Mouse (Mus musculus) ZHBTc4 (cell line): ENCODE results near the gene Gdf11.
A peak's percentile ranks its signal among the peaks of the same experiment; 100 is the strongest.

Experiments used
- DNase-seq: peaks from one replicate; pipeline ENCODE4 v3.0.0-alpha.2; 2011; ENCODE audit warnings: low read depth, low spot score

The Gdf11 gene

DNA sequence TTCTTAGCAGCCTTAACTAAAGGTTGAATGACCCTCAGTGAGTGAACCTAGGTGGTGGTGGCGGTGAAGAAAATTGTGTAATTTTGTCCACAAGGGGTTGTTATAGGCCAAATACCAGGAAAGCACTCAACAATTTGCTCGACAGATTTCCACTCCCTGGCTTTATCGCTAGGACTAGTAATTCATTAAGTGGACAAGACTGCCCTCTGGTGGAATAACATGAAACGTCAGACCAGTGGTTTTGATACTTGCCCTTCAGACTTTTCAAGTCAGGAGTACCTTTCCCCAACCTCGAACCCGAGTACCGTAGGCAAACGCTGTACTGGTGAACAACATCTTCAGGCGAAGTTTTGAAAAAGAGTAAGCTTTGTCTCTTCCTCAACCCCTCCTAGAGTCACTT, 3.9 kb upstream of the Gdf11 start:
- peak; percentile 91 for DNase-seq

DNA sequence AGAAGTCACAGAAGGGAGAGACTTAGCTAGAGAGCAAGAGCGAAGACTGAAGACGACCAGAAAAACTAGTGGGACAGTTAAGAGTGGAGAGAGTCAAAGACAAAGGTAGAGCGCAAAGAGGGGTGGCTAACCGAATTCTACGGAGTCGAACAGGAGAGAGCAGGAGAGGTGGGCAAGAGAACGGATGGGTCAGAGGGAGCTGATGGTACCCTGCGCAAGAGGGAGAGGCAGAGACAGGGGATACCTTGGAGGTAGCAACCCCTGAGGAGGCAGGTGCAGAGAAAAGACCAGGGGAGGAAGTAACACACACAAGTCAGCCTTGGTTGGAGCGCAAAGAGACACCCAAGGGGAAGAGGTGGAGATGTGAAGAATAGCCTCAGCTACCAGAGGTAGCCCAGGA, 728 bp upstream of the Gdf11 start:
- no peak for DNase-seq

DNA sequence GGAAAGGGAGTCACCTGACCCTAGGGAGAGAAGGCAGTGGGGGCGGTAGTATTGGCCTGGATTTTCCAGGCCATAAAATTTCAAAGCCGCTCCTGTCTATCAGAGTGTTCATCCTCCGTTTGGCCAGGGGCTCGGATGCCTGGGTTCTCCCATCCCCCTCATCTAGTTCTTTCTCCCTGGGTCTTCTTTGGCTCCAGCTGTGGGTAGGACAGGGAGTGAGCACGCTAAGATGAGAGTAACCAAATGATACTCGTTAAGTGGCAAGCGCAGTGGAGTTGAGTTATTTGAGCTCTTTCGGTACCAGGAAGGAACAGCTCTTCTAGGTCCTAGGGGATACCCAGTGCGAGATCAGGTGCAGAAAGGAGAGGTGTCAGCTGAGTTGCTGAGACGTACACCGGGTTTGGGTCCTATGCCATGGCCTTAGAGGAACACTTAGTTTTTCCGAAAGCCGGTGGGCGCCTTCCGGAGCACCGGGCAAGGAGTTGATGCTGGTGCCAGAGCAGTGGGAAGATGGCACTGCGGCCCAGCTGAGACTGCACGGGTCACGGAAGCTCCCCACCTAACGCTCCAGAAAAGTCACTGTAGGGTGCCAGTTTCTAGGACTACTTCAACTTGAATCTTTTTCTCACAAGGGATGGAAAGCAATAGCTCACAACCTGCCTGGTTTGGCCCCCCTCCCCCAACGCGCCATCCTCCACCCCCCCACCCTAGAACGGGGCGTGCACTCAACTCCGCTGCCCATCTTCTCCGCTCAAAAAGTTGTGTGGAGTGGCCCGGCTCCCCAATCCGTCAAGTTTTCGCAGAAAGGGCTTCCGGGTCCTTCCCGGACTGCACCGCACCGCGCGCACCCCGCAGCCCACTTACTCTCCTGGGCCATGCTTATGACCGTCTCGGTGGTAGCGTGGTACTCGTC, 879 bp downstream of the Gdf11 start:
- DNase-seq, result no peak

DNA sequence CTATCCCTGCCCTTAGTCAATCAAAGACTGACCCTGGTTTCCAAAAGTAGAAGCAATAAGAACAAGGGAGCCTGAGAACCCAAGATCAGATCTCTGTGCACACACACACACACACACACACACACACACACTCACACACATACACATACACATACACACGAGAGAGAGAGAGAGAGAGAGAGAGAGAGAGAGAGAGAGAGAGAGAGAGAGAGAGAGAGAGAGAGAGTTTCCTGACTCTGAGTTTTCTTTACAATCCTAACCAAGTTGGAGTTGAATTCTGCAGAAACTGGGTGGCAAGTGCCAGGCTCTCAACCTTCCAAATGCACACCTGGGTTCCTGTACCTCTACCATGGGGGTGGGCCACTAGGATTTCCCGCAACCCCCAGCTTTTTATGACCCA, 1.7 kb downstream of the Gdf11 start:
- DNase-seq, result no peak

DNA sequence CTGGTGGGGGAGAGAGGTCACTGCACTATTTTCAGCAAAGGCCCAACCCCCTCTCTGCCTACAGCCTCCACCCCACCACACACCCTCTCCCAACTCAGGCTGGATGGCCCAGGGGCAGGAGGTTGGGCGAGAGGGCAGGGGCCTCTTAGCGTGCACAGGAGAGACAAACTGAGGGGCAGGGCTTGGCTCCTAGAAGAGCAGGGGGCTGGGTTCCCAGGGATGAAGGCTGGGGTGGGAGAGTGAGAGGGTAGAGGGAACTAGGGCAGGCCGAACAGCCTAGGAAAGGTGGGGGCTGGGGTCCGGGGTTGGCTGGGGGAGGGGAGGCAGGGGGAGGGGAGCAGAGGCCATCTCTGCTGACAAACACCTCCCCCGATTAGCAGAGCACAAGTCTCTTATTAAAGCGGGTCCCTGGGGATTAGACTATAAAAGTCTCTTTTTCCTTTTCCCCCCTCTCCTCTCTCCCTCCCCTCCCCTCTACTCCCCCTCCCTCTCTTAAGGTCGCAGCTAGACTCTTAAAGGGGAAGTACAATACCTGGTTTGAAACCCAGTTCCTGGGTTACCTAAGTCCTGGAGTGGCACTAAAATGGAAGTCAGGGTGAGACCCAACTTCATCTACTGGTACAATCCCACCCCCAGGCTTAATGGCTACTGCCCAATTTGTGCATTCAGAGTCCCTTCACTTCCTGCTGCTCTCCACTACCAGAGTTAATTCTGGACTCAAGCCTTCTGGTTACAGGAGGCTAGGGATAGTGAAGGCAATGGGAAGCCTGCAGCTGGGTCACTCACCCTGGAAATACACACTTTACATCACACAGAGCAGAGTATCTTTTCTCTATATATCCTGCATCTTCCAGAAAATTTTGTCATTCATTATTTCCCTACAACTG, 2.3 kb downstream of the Gdf11 start:
- DNase-seq, result peak; percentile 71

DNA sequence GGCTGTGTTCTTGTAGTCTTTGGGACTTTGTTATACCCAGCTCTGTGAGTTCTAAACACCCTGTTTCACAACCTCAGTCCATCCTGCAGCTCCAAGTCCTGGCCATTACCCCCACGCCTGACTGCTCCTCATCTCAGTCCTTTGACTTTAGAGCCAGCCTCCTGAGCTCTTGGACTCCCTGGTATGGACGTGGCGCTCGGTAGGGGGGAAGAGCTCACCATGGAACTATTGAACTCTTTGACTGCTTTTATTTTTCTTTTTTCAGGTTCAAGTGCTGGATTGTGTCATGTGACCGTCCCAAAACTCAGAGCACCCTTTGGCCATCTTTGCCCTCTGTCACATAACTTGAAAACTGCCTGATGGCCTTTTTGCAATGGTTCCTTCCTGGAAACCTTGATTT, 9.5 kb downstream of the Gdf11 start:
- DNase-seq, result no peak

DNA sequence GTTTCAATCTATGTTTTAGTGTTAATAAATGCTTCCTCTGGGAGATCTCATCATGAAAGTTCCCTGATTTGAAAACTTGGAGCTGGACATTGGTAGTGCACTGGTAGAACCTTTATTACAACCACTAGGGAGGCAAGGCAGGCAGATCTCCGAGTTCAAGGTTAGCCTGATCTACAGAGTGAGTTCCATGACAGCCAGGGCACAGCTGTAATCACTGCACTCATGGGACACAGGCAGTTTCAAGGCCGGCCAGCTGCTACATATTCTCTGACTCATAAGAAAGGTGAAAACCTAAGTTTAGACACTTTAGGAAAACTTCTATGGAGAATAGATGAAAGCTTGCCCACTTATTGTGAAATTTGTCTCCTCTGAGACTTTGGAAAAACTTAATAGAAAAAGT, 12.7 kb downstream of the Gdf11 start:
- DNase-seq, result no peak

DNA sequence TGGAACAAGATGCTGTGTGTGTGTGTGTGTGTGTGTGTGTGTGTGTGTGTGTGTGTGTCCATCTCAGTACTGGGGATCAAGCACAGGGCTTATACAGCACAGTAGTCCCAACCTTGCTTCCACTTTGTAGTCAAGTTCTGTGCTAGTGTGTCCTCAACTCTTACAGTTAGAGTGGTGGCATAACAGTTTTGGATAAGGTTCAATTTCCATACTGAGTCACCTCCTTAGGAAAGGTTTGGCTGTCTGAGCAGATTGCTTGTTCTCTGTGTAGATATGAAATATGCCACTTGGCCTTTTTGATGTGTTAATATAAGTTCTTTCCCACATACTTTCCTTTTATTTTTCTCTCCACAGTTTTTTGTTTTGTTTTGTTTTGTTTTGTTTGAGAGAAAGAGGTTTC, 13.2 kb downstream of the Gdf11 start:
- no peak for DNase-seq

DNA sequence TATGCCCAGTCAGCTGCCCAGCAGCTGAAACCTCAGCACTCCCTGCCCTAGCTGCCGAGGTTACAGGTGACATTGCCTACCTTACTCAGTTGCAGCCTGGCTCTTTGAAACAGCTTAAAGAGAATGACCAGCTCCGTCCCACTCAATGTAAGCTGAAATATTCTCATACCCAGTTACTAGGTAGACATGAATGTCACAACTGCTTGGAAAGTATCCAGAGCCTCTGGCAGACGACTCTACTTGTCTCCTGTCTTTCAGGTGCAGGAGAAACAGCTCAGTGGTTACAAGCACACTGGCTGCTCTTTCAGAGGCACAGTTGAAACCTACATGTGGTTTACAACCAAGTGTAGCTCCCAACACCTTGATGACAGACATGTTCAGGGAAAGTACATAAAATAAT, 21.2 kb downstream of the Gdf11 start:
- DNase-seq, result no peak

DNA sequence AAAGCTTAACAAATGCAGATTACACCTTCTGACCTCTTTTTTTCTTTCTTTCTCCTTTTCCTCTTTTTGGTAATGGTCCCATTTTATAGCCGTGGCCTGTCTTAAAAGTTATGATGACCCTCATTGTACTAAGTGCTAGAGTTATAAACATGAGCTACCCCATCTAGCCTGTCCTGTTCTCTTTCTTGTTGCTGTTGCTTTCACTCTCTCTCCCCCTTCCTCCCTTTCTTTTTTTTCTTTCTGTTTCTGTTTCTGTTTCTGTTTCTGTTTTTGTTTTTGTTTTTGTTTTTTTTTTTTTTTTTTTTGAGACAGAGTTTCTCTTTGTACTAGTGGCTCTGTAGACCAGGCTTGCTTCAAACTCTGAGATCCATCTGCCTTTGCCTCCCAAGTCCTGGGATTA, 25.0 kb downstream of the Gdf11 start:
- no peak for DNase-seq

DNA sequence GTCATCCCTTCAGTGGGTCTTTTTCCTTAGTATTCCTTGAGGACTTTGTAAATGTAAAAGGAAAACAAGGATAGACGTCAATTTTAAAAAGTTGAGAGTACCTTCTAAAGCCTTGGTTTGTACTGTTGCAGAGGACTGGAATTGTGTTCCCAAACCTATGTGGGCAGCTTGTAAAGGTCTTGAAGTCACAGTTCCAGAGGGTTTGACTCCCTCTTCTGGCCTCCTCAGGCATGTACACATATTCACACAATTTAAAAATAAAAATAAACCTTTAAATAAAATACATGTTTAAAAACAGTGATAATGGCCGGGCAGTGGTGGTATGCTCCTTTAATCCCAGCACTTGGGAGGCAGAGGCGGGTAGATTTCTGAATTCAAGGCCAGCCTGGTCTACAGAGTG, 25.5 kb downstream of the Gdf11 start:
- DNase-seq, result peak; percentile 49

DNA sequence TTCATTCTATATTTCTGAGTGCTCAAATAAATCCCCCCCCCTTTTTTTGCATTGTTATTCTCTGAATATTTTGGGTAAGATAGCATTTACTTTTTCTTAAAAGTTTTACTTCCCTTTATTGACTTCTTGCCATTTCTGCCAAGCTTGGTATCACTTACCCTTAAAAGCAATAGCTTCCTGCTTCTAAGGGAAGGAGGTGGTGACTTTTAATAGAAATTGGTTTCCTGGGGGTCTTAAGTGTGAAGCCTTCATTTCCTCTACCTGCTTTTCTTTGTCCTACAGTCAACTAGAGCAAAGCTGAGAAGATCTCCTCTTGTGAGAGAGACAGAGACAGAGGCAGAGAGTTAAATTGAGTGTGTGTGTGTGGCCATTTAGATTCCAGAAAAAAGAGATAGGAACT, 30.3 kb downstream of the Gdf11 start:
- DNase-seq, result no peak

DNA sequence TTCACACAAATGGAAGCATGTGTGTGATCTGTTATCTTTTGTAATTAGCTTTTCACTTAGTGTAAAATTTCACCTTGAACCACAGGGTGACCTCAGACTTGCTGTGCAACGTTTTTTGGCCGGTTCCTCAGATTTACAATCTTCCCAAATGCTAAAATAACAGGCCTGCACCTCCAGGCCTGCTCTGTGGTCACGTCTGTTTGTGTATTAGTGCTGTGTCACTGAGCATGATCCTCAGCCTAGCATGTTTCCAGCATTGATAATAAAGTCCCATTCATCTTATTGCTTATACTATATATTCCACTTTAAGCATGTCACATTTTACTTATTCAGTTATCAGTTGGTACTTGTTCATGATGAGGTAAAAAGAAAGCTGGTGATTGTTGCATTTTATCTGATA, 41.2 kb downstream of the Gdf11 start:
- no peak for DNase-seq

DNA sequence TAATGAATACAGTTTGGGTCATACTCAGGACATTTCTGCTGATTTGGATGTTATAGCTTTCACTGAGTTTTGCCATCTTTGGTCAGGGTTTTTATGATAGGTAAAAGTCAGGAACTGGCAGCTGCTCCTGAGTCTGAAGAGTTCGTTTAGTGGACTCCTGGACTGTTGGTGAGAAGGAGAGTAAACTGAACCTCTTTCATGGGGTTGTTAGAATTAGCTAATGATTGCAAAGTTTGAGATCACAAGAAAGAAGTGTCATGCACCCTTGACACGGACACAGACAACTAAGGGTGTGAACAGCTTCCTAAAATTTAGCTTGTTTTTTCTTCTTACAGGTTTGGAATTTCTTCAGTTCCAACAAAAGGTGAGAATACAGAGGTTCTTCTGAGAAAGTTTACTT, 43.1 kb downstream of the Gdf11 start:
- DNase-seq, result no peak

DNA sequence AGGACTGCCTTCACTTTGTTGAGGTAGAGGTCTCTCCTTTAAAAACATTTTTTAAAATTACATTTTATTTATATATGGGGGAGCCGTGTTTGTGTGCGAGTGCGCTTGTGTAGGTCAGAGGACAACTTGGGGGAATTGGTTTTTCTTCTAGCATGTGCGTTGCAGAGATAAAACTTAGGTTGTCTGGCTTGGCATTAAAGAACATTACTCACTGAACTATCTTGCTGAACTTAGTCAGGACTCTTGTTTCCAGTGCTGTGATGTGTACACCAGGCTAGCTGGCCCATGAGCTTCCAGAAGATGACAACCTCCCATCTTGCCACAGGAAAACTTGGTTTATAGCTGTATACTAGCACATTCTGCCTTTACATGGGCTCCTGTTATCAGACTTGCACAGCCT, 44.9 kb downstream of the Gdf11 start:
- DNase-seq, result no peak

DNA sequence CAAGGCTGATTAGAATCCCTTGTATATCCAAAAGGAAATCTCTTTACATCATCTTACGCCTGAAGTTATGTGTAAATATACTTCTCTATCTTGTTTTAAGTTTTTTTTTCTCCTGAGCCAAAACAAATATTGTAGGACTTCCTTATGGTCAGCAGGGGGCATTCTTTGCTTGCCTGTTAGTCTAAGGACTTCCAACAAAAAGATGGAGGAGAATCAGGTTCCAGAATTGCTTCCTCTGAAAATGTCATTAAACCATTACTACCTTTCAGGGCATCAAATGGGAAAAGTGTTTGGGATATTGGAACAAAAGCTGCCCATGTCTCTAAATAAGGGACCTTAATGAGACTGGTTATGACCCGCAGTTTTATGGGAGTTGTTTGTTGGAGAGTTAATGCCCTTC, 46.0 kb downstream of the Gdf11 start:
- DNase-seq, result peak; percentile 48

DNA sequence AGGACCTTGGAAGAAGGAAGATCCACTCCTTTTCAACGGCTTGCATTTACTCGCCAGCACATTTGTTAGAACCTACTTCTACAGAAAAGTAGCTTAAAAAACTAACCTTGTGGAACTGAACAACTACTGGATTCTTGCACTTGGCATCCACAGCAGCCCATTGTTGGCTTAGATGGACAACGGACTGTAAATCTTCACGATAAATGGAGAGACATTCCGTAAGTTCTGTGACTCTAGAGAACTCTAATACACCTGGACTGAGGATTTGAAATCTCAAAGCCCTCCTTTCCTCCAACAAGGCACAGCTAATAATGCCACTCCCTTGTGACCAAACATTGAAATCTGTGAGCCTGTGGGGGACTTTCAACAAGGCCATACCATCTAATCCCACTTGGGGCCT, 48.3 kb downstream of the Gdf11 start:
- no peak for DNase-seq

DNA sequence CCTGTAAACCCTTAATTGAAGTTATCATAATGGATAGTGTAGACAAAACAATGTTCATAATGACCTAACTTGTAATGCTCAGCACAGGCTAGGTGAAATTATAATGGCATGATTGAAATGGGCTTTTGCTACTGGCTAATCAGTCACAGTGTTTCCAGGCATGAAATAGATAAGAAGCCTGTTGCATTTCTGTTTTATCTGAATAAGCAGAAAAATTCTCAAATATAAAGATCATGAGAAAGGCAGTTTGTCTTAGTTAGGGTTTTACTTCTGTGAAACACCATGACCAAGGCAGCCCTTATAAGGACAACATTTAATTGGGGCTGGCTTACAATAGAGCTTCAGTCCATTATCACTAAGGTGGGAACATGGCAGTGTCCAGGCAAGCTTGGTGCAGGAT, 50.9 kb downstream of the Gdf11 start:
- no peak for DNase-seq

DNA sequence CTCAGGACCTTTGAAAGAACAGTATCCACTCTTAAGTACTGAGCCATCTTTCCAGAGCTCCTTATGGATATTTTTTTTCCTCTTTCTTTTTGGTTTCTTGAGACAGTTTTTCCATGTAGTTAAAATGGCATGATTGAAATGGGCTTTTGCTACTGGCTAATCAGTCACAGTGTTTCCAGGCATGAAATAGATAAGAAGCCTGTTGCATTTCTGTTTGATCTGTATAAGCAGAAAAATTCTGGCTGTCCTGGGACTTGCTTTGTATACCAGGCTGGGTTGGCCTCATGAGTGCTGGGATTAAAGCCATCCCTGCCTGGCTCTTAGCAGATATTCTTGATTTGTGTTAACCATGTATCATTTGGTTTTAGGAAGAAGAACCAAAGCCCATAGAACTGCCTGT, 52.1 kb downstream of the Gdf11 start:
- no peak for DNase-seq

DNA sequence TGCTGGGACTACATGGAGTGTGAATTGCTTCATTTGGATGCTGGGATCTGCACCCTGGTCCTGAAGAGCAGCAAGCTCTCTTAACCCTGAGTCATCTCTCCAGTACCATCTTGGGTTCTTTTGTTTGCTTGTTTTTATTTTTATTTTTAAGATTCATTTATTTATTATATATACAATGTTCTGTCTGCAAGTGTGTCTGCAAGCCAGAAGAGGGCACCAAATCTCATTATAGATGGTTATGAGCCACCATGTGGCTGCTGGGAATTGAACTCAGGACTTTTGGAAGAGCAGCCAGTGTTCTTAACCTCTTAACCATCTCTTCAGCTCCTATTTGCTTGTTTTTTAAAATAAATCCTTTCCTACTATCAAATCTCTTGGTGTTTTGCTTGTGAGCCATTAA, 54.1 kb downstream of the Gdf11 start:
- DNase-seq, result peak; percentile 15
